Mouse (Mus musculus) 416B (cell line): ENCODE measurements around the gene Kctd11.
A peak's percentile ranks its signal among the peaks of the same experiment; 100 is the strongest.
"Not testable (repeated sequence)": the region's sequence is repeated elsewhere in the genome, so short reads cannot be mapped to it uniquely, and the experiment has no call there.

ENCODE experiments used
- DNase-seq: peaks from one replicate; pipeline ENCODE4 v3.0.0; 2011; ENCODE audit warnings: low read depth

Kctd11 gene

GRCm38 (mm10) chr11:69880853-69881603, at the start of gene Kctd11:
Gene Kctd11 (minus strand): TSS chr11:69881406.
- DNase-seq: peak; percentile 89

- DNase-seq: not testable (repeated sequence)
These were observed 49.0 kb upstream of the Kctd11 start for GRCm38 (mm10) chr11:69930176-69930575.

GRCm38 (mm10) chr11:69929712-69930111, 48.5 kb upstream of the Kctd11 start:
- DNase-seq: no peak

- no peak for DNase-seq
These were observed 46.3 kb upstream of the Kctd11 start for GRCm38 (mm10) chr11:69927501-69927900.

- peak; percentile 85 for DNase-seq
These were observed 41.6 kb upstream of the Kctd11 start for GRCm38 (mm10) chr11:69922796-69923195.

- DNase-seq: peak; percentile 83
These were observed 41.0 kb upstream of the Kctd11 start for GRCm38 (mm10) chr11:69922012-69922756.

GRCm38 (mm10) chr11:69921114-69922011, 40.2 kb upstream of the Kctd11 start, which contains the start of gene Eif5a:
Gene Eif5a (minus strand): TSS chr11:69921958.
- DNase-seq: peak; percentile 100

- DNase-seq: peak; percentile 53
These were observed 39.2 kb upstream of the Kctd11 start for GRCm38 (mm10) chr11:69920266-69921031.

- peak; percentile 98 for DNase-seq
These were observed 38.6 kb upstream of the Kctd11 start for GRCm38 (mm10) chr11:69919661-69920265.

GRCm38 (mm10) chr11:69919053-69919452, 37.8 kb upstream of the Kctd11 start:
- peak; percentile 39 for DNase-seq

- DNase-seq: no peak
These were observed 36.9 kb upstream of the Kctd11 start for GRCm38 (mm10) chr11:69918118-69918517.

GRCm38 (mm10) chr11:69917379-69917948, 36.3 kb upstream of the Kctd11 start:
- DNase-seq: no peak

GRCm38 (mm10) chr11:69916652-69917378, 35.6 kb upstream of the Kctd11 start:
- not testable (repeated sequence) for DNase-seq

GRCm38 (mm10) chr11:69915667-69916627, 34.7 kb upstream of the Kctd11 start:
- peak; percentile 35 for DNase-seq

- DNase-seq: peak; percentile 39
These were observed 33.8 kb upstream of the Kctd11 start for GRCm38 (mm10) chr11:69914917-69915430.

GRCm38 (mm10) chr11:69914372-69914764, 33.2 kb upstream of the Kctd11 start:
- peak; percentile 64 for DNase-seq

- DNase-seq: peak; percentile 95
These were observed 32.6 kb upstream of the Kctd11 start, which contains the start of gene Gps2 for GRCm38 (mm10) chr11:69913554-69914371. Gene Gps2 (plus strand): TSS chr11:69913888.
